Mouse (Mus musculus): ENCODE results near the gene Pink1. TPM values are rescaled to one million over a fixed set of nuclear protein-coding genes. Genes with fewer than 3 reads are reported as not detected.
"Not testable (repeated sequence)": the region's sequence is repeated elsewhere in the genome, so short reads cannot be mapped to it uniquely, and the experiment has no call there.

Pink1 gene
- total RNA-seq, 2 experiments from 2014 or later: 720 to 812 TPM

- no peak for DNase-seq
Observed at GRCm38 (mm10) chr4:138342778-138343177, 16.7 kb upstream of the Pink1 start.

DNA sequence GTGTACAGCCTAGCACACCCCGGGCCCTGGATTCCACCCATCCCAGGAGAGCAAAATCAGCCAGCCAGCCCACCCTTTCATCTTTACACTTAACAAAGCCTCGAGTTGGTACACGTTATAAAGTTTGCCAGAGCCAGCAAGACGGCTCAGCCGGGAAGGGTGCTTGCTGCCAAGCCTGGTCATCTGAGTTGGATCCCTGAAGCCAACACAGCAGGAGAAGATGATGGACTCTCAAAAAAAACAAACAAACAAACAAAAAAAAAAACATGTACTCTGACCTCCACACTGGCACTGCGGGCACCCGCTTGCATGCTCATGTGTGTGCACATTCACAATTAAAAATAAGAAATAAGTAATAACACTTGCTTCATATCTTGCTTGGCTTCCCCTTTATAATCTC, 15.9 kb upstream of the Pink1 start:
- no peak for DNase-seq

GRCm38 (mm10) chr4:138341393-138341792, 15.3 kb upstream of the Pink1 start:
- no peak for DNase-seq

DNA sequence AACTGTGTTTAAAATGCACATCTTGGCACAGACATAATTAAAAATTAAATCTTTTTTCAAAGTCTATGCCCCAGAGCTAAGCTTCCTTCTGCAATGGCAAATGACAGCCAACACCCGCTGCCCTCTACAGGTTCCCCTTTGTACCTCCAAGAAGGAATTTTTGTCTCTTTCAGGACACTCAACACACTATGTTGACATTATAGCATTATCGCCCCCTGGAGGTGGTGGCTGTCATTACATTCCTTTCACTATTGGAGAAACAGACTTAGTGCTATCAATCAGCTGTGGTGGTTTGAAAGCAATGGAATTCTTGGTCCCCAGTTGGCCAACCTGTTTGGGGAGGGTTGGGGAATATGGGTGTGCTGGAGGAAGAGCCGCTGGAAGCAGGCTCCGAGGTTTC, 13.9 kb upstream of the Pink1 start:
- DNase-seq: peak; percentile 34 to 79

GRCm38 (mm10) chr4:138337341-138337740, 11.2 kb upstream of the Pink1 start:
- DNase-seq: no peak

GRCm38 (mm10) chr4:138336876-138337275, 10.8 kb upstream of the Pink1 start:
- DNase-seq: no peak

- no peak for DNase-seq
Observed at GRCm38 (mm10) chr4:138335648-138336047, 9.5 kb upstream of the Pink1 start.

- DNase-seq: peak in 1 of 2 experiments; percentile 29
Observed at GRCm38 (mm10) chr4:138335036-138335435, 8.9 kb upstream of the Pink1 start.

GRCm38 (mm10) chr4:138333135-138333534, 7.0 kb upstream of the Pink1 start:
- DNase-seq: no peak

GRCm38 (mm10) chr4:138331647-138332046, 5.5 kb upstream of the Pink1 start:
- DNase-seq: no peak

DNA sequence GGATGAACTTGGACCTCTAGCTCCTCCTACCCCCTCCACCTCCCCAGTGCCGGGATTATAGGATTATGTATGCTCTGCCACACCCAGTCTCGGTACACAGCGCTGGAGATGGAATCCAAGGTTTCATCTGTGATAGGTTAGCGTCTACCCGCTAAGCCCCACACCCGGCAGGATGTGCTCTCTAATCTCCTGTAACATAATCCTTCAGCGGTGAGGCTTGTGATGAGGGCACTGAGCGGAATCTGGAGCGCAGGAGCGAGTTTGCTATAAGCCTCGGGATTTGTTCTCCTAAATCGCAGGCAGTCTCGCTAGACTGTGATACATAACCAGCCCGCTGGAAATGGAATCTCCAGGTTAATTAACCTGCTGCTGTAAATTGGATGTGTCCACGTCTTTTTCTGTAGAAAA, 4.2 kb upstream of the Pink1 start:
- DNase-seq: no peak

- no peak for DNase-seq
Observed at GRCm38 (mm10) chr4:138327891-138328470, 1.9 kb upstream of the Pink1 start.

DNA sequence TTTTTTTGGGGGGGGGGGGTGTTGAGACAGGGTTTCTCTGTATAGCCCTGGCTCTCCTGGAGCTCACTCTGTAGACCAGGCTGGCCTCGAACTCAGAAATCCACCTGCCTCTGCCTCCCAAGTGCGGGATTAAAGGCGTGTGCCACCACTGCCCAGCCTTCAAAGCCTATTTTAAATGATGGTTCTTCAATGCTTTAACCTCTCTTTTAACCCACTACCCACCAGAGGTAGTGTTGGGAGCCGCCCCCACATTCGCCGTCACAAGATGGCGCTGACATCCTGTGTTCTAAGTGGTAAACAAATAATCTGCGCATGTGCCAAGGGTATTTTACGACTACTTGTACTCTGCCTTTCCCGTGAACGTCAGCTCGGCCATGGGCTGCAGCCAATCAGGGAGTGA, 1.0 kb upstream of the Pink1 start:
- DNase-seq: not testable (repeated sequence)

GRCm38 (mm10) chr4:138325466-138326076, 536 bp downstream of the Pink1 start:
- DNase-seq: peak; percentile 98 to 99

- DNase-seq: no peak
Observed at GRCm38 (mm10) chr4:138324451-138324850, 1.7 kb downstream of the Pink1 start.

GRCm38 (mm10) chr4:138323753-138324152, 2.4 kb downstream of the Pink1 start:
- peak; percentile 51 to 57 for DNase-seq

GRCm38 (mm10) chr4:138322692-138323091, 3.4 kb downstream of the Pink1 start:
- DNase-seq: no peak

GRCm38 (mm10) chr4:138321488-138321887, 4.6 kb downstream of the Pink1 start:
- DNase-seq: no peak

- DNase-seq: no peak
Observed at GRCm38 (mm10) chr4:138320711-138321110, 5.4 kb downstream of the Pink1 start.

GRCm38 (mm10) chr4:138319508-138319907, 6.6 kb downstream of the Pink1 start:
- peak; percentile 84 to 93 for DNase-seq

GRCm38 (mm10) chr4:138318509-138319266, 7.4 kb downstream of the Pink1 start:
- peak; percentile 43 to 79 for DNase-seq

DNA sequence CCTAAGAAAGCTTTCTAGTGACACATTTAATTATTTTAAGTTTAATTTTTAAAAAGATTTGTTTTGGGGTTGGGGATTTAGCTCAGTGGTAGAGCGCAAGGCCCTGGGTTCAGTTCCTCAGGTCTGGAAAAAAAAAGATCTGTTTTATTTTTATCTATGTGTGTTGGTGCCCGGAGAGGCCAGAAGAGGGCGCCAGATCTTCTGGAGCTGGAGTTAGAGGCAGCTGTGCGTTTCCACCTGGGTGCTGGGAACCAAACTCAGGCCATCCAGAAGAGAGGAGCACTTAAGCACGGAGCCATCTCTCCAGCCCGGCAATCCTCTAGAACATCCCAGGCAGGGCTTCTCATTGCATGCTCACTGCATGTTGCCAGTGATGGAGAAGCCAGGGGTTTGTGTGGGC, 9.7 kb downstream of the Pink1 start:
- DNase-seq: no peak

DNA sequence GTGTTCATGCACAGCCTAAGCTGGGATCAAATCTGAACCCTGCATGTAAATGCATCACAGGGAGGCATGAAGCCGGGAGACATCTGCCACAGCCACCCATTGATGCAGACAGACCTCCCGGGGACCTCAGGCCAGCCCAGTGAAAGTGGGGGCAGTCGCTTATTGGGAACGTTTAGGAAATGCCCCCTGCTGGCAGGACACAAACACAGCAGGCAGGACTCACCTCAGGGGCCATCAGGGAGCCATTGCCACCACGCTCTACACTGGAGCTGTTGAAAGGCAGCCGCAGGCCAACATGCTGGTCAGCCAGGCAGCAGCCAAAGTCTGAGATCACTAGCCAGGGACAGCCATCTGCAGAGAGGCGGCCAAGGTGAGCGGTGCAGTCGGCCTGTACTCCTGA, 10.3 kb downstream of the Pink1 start:
- no peak for DNase-seq

- no peak for DNase-seq
Observed at GRCm38 (mm10) chr4:138313795-138314194, 12.3 kb downstream of the Pink1 start.

All from heart, adult 18-20 months (tissue).